13 mouse cellular contexts compared by ENCODE assay signal in the genomic region with DNA sequence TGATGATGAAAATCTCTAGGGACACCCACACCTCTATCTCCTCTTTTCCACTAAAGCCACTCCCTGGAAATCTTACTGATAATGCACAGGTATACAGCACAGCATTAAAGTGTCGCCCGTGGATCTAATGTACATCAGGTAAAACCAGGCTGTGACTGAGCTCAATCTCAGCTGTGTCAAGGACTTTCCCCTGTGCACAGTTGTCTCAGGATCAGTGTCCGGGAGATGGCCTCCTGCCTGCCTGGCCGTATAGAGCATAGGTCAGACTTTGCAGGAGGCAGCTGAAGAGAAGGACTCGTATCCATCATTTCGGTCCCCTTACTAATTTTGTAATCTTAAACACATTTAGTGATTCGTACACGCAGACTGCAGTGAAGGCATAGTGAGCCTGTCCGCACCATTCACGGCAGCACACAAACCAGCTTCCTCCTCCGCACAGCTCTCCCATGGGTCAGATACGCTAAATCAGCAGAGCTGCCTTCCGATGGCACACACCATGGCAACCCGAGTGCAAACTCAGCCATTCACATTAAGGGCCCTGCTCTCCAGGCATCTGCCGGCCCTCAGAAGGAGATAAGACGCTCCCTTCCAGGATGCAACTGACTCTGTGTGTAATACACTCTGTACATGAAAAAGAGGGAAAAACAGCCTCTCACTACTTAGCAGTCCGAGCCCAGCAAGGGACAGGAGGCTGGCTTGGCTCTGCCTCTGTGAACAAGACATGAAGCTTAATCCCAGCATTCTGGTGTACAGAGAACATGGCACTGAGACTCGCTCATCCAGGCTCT.
DNase-seq lines count a peak whose midpoint lies in the region; ATAC-seq and TF ChIP-seq lines count a peak whose summit lies in the region.
"Had no signal": no experiment of that assay in that cellular context is flagged by ENCODE, and none has a peak within 500 bp of the region (broad histone marks: within the 10 kb centered on the region; RNA-seq: fewer than 3 reads in every experiment).

No protein-coding gene starts in this region.

- intact Hi-C loops in left cerebral cortex, adult 2 months (cut with DNase I) = no loop called here

- ATAC-seq in hindbrain, embryonic 11.5 days (ENCODE audit: low FRiP score) = peak; percentile 64
- peak; percentile 83 for ATAC-seq in neural tube, embryonic 15.5 days (ENCODE audit: low FRiP score)
- ATAC-seq in intestine, postnatal 0 days = no peak
- ATAC-seq: Patski had no signal

- H3K4me2 ChIP-seq in hindbrain, embryonic 11.5 days (replicated peaks; ENCODE audit: low read depth, low read length) = no peak overlapping the region
- H3K4me2 ChIP-seq in neural tube, embryonic 15.5 days = peak overlapping the region; percentile 20; the same call in 1 of the 2 replicates
- H3K4me2 ChIP-seq in intestine, postnatal 0 days (replicated peaks; ENCODE audit: low read depth) = no peak overlapping the region

- WGBS in hindbrain, embryonic 11.5 days = 66% methylated on average over 18 of the region's 18 CpGs
- WGBS in midbrain, embryonic 10.5 days = 80% methylated on average over 18 of the region's 18 CpGs
- WGBS in neural tube, embryonic 15.5 days = 39% methylated on average over 18 of the region's 18 CpGs
- 88% methylated on average over 18 of the region's 18 CpGs for WGBS in intestine, postnatal 0 days

- H3K4me3 ChIP-seq in left cerebral cortex, adult 2 months = no peak overlapping the region
- H3K4me3 ChIP-seq in hindbrain, embryonic 11.5 days (ENCODE audit: low read depth, low read length) = no peak overlapping the region
- no peak overlapping the region for H3K4me3 ChIP-seq in midbrain, embryonic 10.5 days
- no peak overlapping the region for H3K4me3 ChIP-seq in neural tube, embryonic 15.5 days (replicated peaks)
- H3K4me3 ChIP-seq in intestine, postnatal 0 days (ENCODE audit: low read depth, low read length) = no peak overlapping the region
- H3K4me3 ChIP-seq: heart, adult 2 months had no signal

- no peak for TF ChIP-seq CTCF in left cerebral cortex, adult 2 months (IDR thresholded peaks at IDR 0.05)
- no peak for TF ChIP-seq CTCF in intestine, postnatal 0 days (IDR thresholded peaks at IDR 0.05; ENCODE audit: low read depth)

- H3K4me1 ChIP-seq in hindbrain, embryonic 11.5 days (replicated peaks; ENCODE audit: control insufficient read depth, insufficient read depth, low read length) = no peaks in the 10 kb centered on the region
- H3K4me1 ChIP-seq in midbrain, embryonic 10.5 days = peaks cover 13% of the 10 kb centered on the region
- H3K4me1 ChIP-seq in neural tube, embryonic 15.5 days = peaks cover 19% of the 10 kb centered on the region
- no peaks in the 10 kb centered on the region for H3K4me1 ChIP-seq in intestine, postnatal 0 days (replicated peaks; ENCODE audit: control insufficient read depth, insufficient read depth, low read length)

- no peaks in the 10 kb centered on the region for H3K36me3 ChIP-seq in hindbrain, embryonic 11.5 days (ENCODE audit: control insufficient read depth, insufficient read depth, low read length)
- H3K36me3 ChIP-seq in midbrain, embryonic 10.5 days = peaks cover 12% of the 10 kb centered on the region; the same call in 1 of the 2 replicates
- no peaks in the 10 kb centered on the region for H3K36me3 ChIP-seq in neural tube, embryonic 15.5 days
- H3K36me3 ChIP-seq in intestine, postnatal 0 days (ENCODE audit: control insufficient read depth, insufficient read depth) = peaks cover 32% of the 10 kb centered on the region

- H3K27ac ChIP-seq in left cerebral cortex, adult 2 months = peak overlapping the region; percentile 40
- H3K27ac ChIP-seq in hindbrain, embryonic 11.5 days (ENCODE audit: low read depth, low read length) = no peak overlapping the region
- H3K27ac ChIP-seq in midbrain, embryonic 10.5 days (replicated peaks) = no peak overlapping the region
- H3K27ac ChIP-seq in neural tube, embryonic 15.5 days (replicated peaks) = peak overlapping the region; percentile 68
- no peak overlapping the region for H3K27ac ChIP-seq in intestine, postnatal 0 days (ENCODE audit: low read depth, low read length)
- H3K27ac ChIP-seq: heart, adult 2 months; stomach, postnatal 0 days had no signal

- H3K9ac ChIP-seq in hindbrain, embryonic 11.5 days (ENCODE audit: low read depth, low read length) = no peak overlapping the region
- H3K9ac ChIP-seq in neural tube, embryonic 15.5 days (replicated peaks) = no peak overlapping the region
- no peak overlapping the region for H3K9ac ChIP-seq in intestine, postnatal 0 days (ENCODE audit: low read depth, low read length)

- no peaks in the 10 kb centered on the region for H3K27me3 ChIP-seq in hindbrain, embryonic 11.5 days (ENCODE audit: control insufficient read depth, insufficient read depth, low read length)
- no peaks in the 10 kb centered on the region for H3K27me3 ChIP-seq in midbrain, embryonic 10.5 days (ENCODE audit: low read depth, poor library complexity, severe bottlenecking)
- H3K27me3 ChIP-seq in neural tube, embryonic 15.5 days (replicated peaks) = no peaks in the 10 kb centered on the region
- H3K27me3 ChIP-seq in intestine, postnatal 0 days (replicated peaks; ENCODE audit: control insufficient read depth, insufficient read depth, low read length) = no peaks in the 10 kb centered on the region
- H3K27me3 ChIP-seq: Patski had no signal

- peak in 1 of 2 experiments; percentile 5 for DNase-seq in left cerebral cortex, adult 2 months (ENCODE audit: extremely low spot score in 1 of 2, low spot score in 2 of 2)
- DNase-seq in left cerebral cortex, adult 11 months (ENCODE audit: low spot score) = no peak
- DNase-seq in hindbrain, embryonic 11.5 days (ENCODE audit: low spot score) = peak; percentile 37
- peak; percentile 39 for DNase-seq in midbrain, embryonic 10.5 days (ENCODE audit: low spot score)
- no peak for DNase-seq in retina, embryonic 14.5 days (ENCODE audit: low spot score)
- DNase-seq: cerebellum, postnatal 36 days; kidney, postnatal 25 days; liver had no signal

- H3K9me3 ChIP-seq in hindbrain, embryonic 11.5 days (ENCODE audit: control insufficient read depth, low read length) = no peaks in the 10 kb centered on the region
- H3K9me3 ChIP-seq in midbrain, embryonic 10.5 days (replicated peaks) = no peaks in the 10 kb centered on the region
- H3K9me3 ChIP-seq in neural tube, embryonic 15.5 days (replicated peaks) = no peaks in the 10 kb centered on the region
- no peaks in the 10 kb centered on the region for H3K9me3 ChIP-seq in intestine, postnatal 0 days (ENCODE audit: control insufficient read depth)

Comparison
In these comparisons a context has a peak if more than half of its experiments do, and no peak if none do; other contexts are left out.
1. DNase-seq: peak in hindbrain, embryonic 11.5 days (single experiment) and midbrain, embryonic 10.5 days (single experiment); none in left cerebral cortex, adult 11 months (single experiment) and retina, embryonic 14.5 days (single experiment).
2. H3K27ac ChIP-seq: peak in left cerebral cortex, adult 2 months (single experiment) and neural tube, embryonic 15.5 days (single experiment); none in hindbrain, embryonic 11.5 days (single experiment), midbrain, embryonic 10.5 days (single experiment) and intestine, postnatal 0 days (single experiment).